Mouse (Mus musculus): ENCODE measurements around the gene 4933421I07Rik. TPM values are rescaled to one million over a fixed set of nuclear protein-coding genes. Genes with fewer than 3 reads are reported as not detected.

4933421I07Rik gene
- not detected for polyA plus RNA-seq (2014; fragmentation: Illumina TruSeq; extraction: RNeasy Lipid Tissue Mini Kit (QIAGEN cat#74804); ENCODE audit: low replicate concordance)

GRCm38 (mm10) chr7:42447850-42448249 lies at the start of gene 4933421I07Rik:
Gene 4933421I07Rik (minus strand): TSS chr7:42448120.

Other genes starting within 250 kb of the 4933421I07Rik start
- gene Vmn2r61, start 188.1 kb downstream of the 4933421I07Rik start, polyA plus RNA-seq (2014; fragmentation: Illumina TruSeq; extraction: RNeasy Lipid Tissue Mini Kit (QIAGEN cat#74804); ENCODE audit: low replicate concordance), result not detected
- gene Zfp141, start 57.6 kb upstream of the 4933421I07Rik start, polyA plus RNA-seq (2014; fragmentation: Illumina TruSeq; extraction: RNeasy Lipid Tissue Mini Kit (QIAGEN cat#74804); ENCODE audit: low replicate concordance), result 18.5 TPM
- not detected for gene Gm21028, start 130.5 kb upstream of the 4933421I07Rik start, polyA plus RNA-seq (2014; fragmentation: Illumina TruSeq; extraction: RNeasy Lipid Tissue Mini Kit (QIAGEN cat#74804); ENCODE audit: low replicate concordance)
- 2.9 TPM for gene Zfp977, start 144.4 kb upstream of the 4933421I07Rik start, polyA plus RNA-seq (2014; fragmentation: Illumina TruSeq; extraction: RNeasy Lipid Tissue Mini Kit (QIAGEN cat#74804); ENCODE audit: low replicate concordance)
- 15.8 TPM for gene Zfp976, start 194.5 kb upstream of the 4933421I07Rik start, polyA plus RNA-seq (2014; fragmentation: Illumina TruSeq; extraction: RNeasy Lipid Tissue Mini Kit (QIAGEN cat#74804); ENCODE audit: low replicate concordance)
- 21.9 TPM for gene Zfp975, start 244.6 kb upstream of the 4933421I07Rik start, polyA plus RNA-seq (2014; fragmentation: Illumina TruSeq; extraction: RNeasy Lipid Tissue Mini Kit (QIAGEN cat#74804); ENCODE audit: low replicate concordance)